Mouse (Mus musculus) heart, embryonic 13.5 days (tissue): Measurements from ENCODE around the gene Nudcd3. TPM values are rescaled to one million over a fixed set of nuclear protein-coding genes. Genes with fewer than 3 reads are reported as not detected.
A peak's percentile ranks its signal among the peaks of the same experiment; 100 is the strongest.

Source experiments
- ATAC-seq: fragments of 200-750 bp; cut with Nextera tagmentation; 2 replicates; pipeline ENCODE4 v1.8.0; 2017; ENCODE audit warnings: moderate TSS enrichment; ENCODE audit not compliant: insufficient number of reproducible peaks, low FRiP score, low TSS enrichment; ENCODE audit errors: extremely low read depth
- H3K27ac ChIP-seq: fragments of 300-500 bp; sonication (generic); replicated peaks from 2 replicates; pipeline ENCODE4 v1.5.1; 2015; ENCODE audit warnings: moderate library complexity, mild to moderate bottlenecking, inconsistent platforms
- H3K27me3 ChIP-seq: fragments of 300-500 bp; sonication (generic); replicated peaks from 2 replicates; pipeline ENCODE4 v1.6.1; 2015; ENCODE audit warnings: mild to moderate bottlenecking, inconsistent platforms
- H3K36me3 ChIP-seq: fragments of 300-500 bp; sonication (generic); 2 replicates; pipeline ENCODE4 v1.6.1; 2015; ENCODE audit warnings: mild to moderate bottlenecking, inconsistent platforms
- H3K4me1 ChIP-seq: fragments of 300-500 bp; sonication (generic); 2 replicates; pipeline ENCODE4 v1.6.1; 2015; ENCODE audit warnings: inconsistent platforms
- H3K4me2 ChIP-seq: fragments of 300-500 bp; sonication (generic); 2 replicates; pipeline ENCODE4 v1.6.1; 2015; ENCODE audit warnings: inconsistent platforms, mild to moderate bottlenecking, moderate library complexity
- H3K4me3 ChIP-seq: fragments of 300-500 bp; sonication (generic); 2 replicates; pipeline ENCODE4 v1.5.1; 2015; ENCODE audit warnings: moderate library complexity, mild to moderate bottlenecking, inconsistent platforms
- H3K9ac ChIP-seq: fragments of 300-500 bp; sonication (generic); 2 replicates; pipeline ENCODE4 v1.6.1; 2015; ENCODE audit warnings: inconsistent platforms, mild to moderate bottlenecking, moderate library complexity
- H3K9me3 ChIP-seq: fragments of 300-500 bp; sonication (generic); 2 replicates; pipeline ENCODE4 v1.6.1; 2016; ENCODE audit warnings: inconsistent platforms
- WGBS: fragments of 180-500 bp; shearing (Covaris S2); methylation state at CpG from one replicate; pipeline ENCODE4 v1.1.7; 2015; ENCODE audit warnings: mixed read lengths; 5-methylcytosine and 5-hydroxymethylcytosine counted together
- polyA plus RNA-seq: library from polyadenylated mRNA; unstranded; fragments of >200 nt; fragmentation: Nextera tagmentation; extraction: Ambion mirVana; gene quantifications from 2 replicates; pipeline ENCODE4 v1.2.1, GENCODE M21; 2015

Nudcd3 gene
- polyA plus RNA-seq = 30.1 and 33.2 TPM in 2 replicates

DNA sequence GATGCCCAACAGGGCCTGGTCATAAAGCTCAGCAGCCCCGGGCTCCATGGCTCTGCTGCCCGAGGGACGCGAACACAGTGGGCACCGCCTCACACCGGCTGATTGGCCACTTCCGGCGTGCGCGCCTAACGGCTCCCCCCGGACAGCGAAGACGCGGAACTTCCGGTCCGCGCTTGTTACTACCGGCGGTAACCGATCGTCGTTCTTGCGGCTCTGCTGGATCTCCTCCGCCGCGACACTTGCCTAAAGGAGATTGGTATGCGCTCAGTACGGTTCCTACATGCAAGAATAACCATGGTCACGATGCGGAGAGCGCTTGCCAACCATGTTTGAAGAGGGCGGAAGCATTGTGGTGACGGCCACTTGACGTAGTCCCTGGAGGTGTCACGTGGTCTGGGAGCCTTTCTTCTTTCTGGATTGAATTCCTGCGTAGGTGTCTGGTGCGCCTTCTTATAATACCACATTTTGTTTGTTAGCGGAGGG lies at the start of gene Nudcd3:
Nudcd3 (minus strand) TSS at position 329 of the 483 bp plus-strand sequence.
- WGBS = under 1% methylated on average over 39 of the region's 39 CpGs
- peaks cover 24% of the 10 kb centered on the region for H3K4me1 ChIP-seq
- H3K36me3 ChIP-seq = no peaks in the 10 kb centered on the region
- H3K27ac ChIP-seq = peak within 1 kb of the TSS; percentile 98
- peak within 1 kb of the TSS; percentile 87 for H3K4me2 ChIP-seq
- H3K9ac ChIP-seq = peak within 1 kb of the TSS; percentile 95
- H3K9me3 ChIP-seq = peaks cover 1% of the 10 kb centered on the region; the same call in 1 of the 2 replicates
- no peaks in the 10 kb centered on the region for H3K27me3 ChIP-seq
- peak; percentile 89 for ATAC-seq
- peak within 1 kb of the TSS; percentile 98 for H3K4me3 ChIP-seq

- ATAC-seq = no peak
- 46% methylated on average over 19 of the region's 19 CpGs for WGBS
- H3K4me3 ChIP-seq = no peak overlapping the region
- no peaks in the 10 kb centered on the region for H3K36me3 ChIP-seq
- H3K27ac ChIP-seq = no peak overlapping the region
- no peaks in the 10 kb centered on the region; the same call in 1 of the 2 replicates for H3K27me3 ChIP-seq
- H3K9me3 ChIP-seq = no peaks in the 10 kb centered on the region
- no peak overlapping the region for H3K9ac ChIP-seq
- peak overlapping the region; percentile 15 for H3K4me2 ChIP-seq
- no peaks in the 10 kb centered on the region for H3K4me1 ChIP-seq
These were observed 44.5 kb upstream of the Nudcd3 start for GRCm38 (mm10) chr11:6244707-6245106.

DNA sequence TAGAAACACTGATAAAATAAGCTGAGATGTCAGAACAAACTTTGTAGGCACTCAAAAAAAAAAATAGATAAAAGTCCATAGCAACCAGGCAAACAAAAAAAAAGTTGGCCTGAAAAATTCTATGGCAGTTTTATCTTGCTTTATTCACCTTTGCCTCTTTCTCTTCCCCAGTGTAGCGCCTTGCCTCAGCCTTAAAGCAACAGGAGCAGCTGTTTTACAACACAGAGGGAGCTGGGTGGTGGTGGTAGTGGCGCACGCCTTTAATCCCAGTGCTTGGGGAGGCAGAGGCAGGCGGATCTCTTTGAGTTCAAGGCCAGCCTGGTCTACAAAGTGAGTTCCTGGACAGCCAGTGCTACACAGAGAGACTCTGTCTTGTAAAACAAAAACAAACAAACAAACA lies 32.8 kb upstream of the Nudcd3 start:
- no peak overlapping the region for H3K4me2 ChIP-seq
- no peaks in the 10 kb centered on the region for H3K4me1 ChIP-seq
- peaks cover 24% of the 10 kb centered on the region for H3K9me3 ChIP-seq
- WGBS = 76% methylated on average over 4 of the region's 4 CpGs
- ATAC-seq = no peak
- no peaks in the 10 kb centered on the region for H3K27me3 ChIP-seq
- no peak overlapping the region for H3K27ac ChIP-seq
- H3K4me3 ChIP-seq = no peak overlapping the region
- no peak overlapping the region for H3K9ac ChIP-seq
- no peaks in the 10 kb centered on the region for H3K36me3 ChIP-seq

- Histone ChIP-seq H3K4me3 (no peak within 1 kb of the TSS), H3K27me3 (peaks cover 5% of the 10 kb centered on the region), H3K4me1 (no peaks in the 10 kb centered on the region), H3K4me2 (no peak within 1 kb of the TSS), H3K36me3 (no peaks in the 10 kb centered on the region), H3K9ac (no peak within 1 kb of the TSS), H3K27ac (no peak within 1 kb of the TSS), H3K9me3 (peaks cover 3% of the 10 kb centered on the region; the same call in 1 of the 2 replicates)
- WGBS = 73% methylated on average over 7 of the region's 7 CpGs
- ATAC-seq = no peak
These were observed 29.8 kb upstream of the Nudcd3 start, which contains the start of gene Npc1l1 for GRCm38 (mm10) chr11:6230012-6230411. Gene Npc1l1 (minus strand): TSS chr11:6230143.

GRCm38 (mm10) chr11:6224541-6225229 lies 24.5 kb upstream of the Nudcd3 start:
- no peaks in the 10 kb centered on the region for H3K4me1 ChIP-seq
- H3K9ac ChIP-seq = no peak overlapping the region
- WGBS = 70% methylated on average over 14 of the region's 14 CpGs
- no peak overlapping the region for H3K27ac ChIP-seq
- H3K36me3 ChIP-seq = no peaks in the 10 kb centered on the region
- H3K4me3 ChIP-seq = no peak overlapping the region
- peaks cover 13% of the 10 kb centered on the region for H3K27me3 ChIP-seq
- no peaks in the 10 kb centered on the region for H3K9me3 ChIP-seq
- no peak overlapping the region for H3K4me2 ChIP-seq
- no peak for ATAC-seq

DNA sequence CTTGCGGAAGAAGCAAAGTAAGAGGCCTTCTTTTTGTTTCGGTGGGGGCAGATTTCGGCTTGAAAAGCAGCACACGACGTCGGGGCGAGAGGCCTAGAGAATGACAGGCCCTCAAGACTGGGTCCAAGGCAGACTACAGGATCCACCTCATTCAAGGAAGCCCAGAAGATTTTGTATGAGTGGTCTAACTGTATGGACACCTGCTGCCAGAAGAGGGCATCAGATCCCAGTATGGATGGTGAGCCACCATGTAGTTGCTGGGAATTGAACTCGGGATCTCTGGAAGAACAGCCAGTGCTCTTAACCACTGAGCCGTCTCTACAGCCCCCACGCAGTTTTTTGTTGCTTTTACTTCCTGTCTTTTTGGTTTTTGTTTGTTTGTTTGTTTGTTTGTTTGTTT lies 22.0 kb upstream of the Nudcd3 start:
- H3K9me3 ChIP-seq = no peaks in the 10 kb centered on the region
- H3K4me3 ChIP-seq = no peak overlapping the region
- no peak overlapping the region for H3K27ac ChIP-seq
- no peak for ATAC-seq
- H3K4me1 ChIP-seq = no peaks in the 10 kb centered on the region
- H3K9ac ChIP-seq = no peak overlapping the region
- peaks cover 23% of the 10 kb centered on the region for H3K27me3 ChIP-seq
- WGBS = 89% methylated on average over 10 of the region's 10 CpGs
- H3K36me3 ChIP-seq = no peaks in the 10 kb centered on the region
- H3K4me2 ChIP-seq = no peak overlapping the region

DNA sequence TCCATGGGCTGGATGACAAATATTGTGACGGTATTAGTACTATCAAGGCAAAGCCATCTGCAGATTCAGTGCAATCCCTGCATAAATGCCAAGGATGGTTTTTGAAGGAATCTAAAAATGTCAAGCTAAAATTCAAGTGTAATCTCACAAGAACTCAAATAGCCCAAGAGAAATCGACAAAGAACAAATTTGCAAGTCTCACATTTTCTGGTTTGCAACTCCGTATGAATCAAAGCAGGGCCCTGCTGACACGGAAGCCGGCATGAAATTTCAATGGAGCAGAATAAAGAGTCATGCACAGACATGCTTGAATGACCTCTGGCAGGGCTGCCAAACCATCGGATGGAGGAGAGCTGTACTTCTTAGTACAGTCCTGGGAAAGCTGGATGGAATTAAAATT lies 19.8 kb upstream of the Nudcd3 start:
- Histone ChIP-seq H3K4me3 (no peak overlapping the region), H3K9ac (no peak overlapping the region), H3K36me3 (no peaks in the 10 kb centered on the region), H3K4me1 (no peaks in the 10 kb centered on the region), H3K4me2 (no peak overlapping the region), H3K27me3 (peaks cover 27% of the 10 kb centered on the region), H3K27ac (no peak overlapping the region), H3K9me3 (no peaks in the 10 kb centered on the region)
- ATAC-seq = no peak
- 84% methylated on average over 6 of the region's 6 CpGs for WGBS

DNA sequence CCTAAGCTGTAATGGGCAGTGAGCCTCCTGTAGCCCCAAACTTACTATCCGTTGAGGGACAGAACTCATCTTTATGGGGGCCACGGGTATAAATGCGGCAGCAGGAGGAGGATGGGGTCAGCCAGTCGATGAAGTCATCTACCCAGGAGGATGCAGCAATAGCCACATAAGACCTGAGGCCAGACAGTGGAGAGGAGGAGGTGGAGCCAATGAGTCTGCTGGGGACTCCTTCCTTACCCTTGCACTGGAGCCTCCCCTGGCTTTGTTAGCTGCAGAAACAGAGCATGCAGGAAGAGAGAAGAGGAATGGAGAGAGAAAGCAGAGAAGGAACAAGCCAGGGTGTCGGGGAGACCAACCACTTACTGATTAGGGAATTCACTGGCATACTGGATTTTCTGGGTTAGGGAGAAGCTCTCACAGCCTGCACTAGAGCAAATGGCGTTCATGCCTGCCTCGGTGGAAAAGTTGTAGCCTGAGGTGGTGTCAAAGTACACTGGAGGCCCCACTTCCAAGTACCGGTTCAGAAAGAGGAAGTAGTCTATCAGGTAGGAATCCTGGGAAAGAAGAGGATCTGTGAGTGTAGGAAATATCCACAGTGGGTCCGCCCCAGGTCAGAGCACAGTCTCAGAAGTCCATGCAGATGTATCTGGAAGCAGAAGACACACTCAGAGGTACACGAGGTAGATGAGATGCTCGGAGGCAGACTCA lies 18.1 kb upstream of the Nudcd3 start:
- Histone ChIP-seq H3K9me3 (no peaks in the 10 kb centered on the region), H3K36me3 (no peaks in the 10 kb centered on the region), H3K4me1 (no peaks in the 10 kb centered on the region), H3K27ac (no peak overlapping the region), H3K4me2 (no peak overlapping the region), H3K9ac (no peak overlapping the region), H3K27me3 (peaks cover 25% of the 10 kb centered on the region), H3K4me3 (no peak overlapping the region)
- no peak for ATAC-seq
- WGBS = 67% methylated on average over 11 of the region's 11 CpGs

- 30% methylated on average over 3 of the region's 3 CpGs for WGBS
- peak; percentile 51; the same call in 1 of the 2 replicates for ATAC-seq
- H3K9ac ChIP-seq = no peak overlapping the region
- no peaks in the 10 kb centered on the region for H3K36me3 ChIP-seq
- no peak overlapping the region for H3K4me3 ChIP-seq
- H3K27ac ChIP-seq = no peak overlapping the region
- peaks cover 25% of the 10 kb centered on the region for H3K27me3 ChIP-seq
- H3K9me3 ChIP-seq = no peaks in the 10 kb centered on the region
- no peaks in the 10 kb centered on the region for H3K4me1 ChIP-seq
- no peak overlapping the region for H3K4me2 ChIP-seq
These were observed 16.6 kb upstream of the Nudcd3 start for GRCm38 (mm10) chr11:6216834-6217233.

DNA sequence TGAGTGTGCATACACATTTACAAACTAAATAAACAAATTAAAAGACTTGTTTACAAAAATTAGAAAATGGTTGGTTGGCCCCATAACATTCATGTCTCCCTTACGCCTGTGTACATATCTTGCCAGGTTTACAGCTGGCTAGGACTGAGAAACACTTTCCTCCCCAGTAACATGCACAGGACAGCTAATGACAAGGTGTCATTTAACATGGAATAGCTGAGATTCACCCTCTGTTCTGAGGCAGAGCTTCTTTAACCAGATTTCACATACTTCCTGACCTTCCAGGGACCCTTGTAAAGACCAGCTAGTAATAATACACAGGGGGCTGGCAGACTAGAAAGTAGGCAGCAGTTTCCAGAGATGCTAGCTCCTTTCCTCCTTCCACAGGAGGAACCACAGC lies 7.9 kb upstream of the Nudcd3 start:
- ATAC-seq = no peak
- Histone ChIP-seq H3K9ac (no peak overlapping the region), H3K9me3 (peaks cover 25% of the 10 kb centered on the region), H3K4me2 (no peak overlapping the region), H3K36me3 (no peaks in the 10 kb centered on the region), H3K4me1 (no peaks in the 10 kb centered on the region), H3K4me3 (no peak overlapping the region), H3K27me3 (no peaks in the 10 kb centered on the region), H3K27ac (no peak overlapping the region)
- WGBS = 76% methylated on average over 1 of the region's 1 CpGs

DNA sequence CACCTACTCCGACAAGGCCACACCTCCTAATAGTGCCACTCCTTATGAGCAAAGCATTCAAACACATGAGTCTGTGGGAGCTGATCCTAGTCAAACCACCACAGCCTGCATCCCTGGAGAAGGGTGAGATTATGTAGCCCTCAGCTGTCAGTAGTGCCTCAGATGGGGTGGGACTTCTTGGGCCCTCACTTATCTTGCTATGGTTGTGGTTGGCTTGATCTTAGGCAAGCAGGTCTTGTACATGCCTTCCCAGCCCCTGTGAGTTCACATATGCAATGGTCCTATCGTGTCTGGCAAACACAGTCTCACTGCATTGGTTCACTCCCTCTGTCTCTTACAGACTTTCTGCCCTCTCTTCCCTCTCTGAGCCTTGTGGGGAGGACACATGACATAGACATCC lies 6.9 kb upstream of the Nudcd3 start:
- Histone ChIP-seq H3K36me3 (no peaks in the 10 kb centered on the region), H3K4me1 (no peaks in the 10 kb centered on the region), H3K4me3 (no peak overlapping the region), H3K27ac (no peak overlapping the region), H3K4me2 (no peak overlapping the region), H3K9me3 (peaks cover 25% of the 10 kb centered on the region), H3K9ac (no peak overlapping the region), H3K27me3 (no peaks in the 10 kb centered on the region)
- 67% methylated on average over 2 of the region's 2 CpGs for WGBS
- no peak for ATAC-seq
